Mouse (Mus musculus) NIH3T3 (cell line): ENCODE measurements around the gene Brd7.

Experiments used
- DNase-seq: peaks from one replicate; pipeline ENCODE4 v3.0.0-alpha.2; 2012; ENCODE audit warnings: low read depth

Gene Brd7

DNA sequence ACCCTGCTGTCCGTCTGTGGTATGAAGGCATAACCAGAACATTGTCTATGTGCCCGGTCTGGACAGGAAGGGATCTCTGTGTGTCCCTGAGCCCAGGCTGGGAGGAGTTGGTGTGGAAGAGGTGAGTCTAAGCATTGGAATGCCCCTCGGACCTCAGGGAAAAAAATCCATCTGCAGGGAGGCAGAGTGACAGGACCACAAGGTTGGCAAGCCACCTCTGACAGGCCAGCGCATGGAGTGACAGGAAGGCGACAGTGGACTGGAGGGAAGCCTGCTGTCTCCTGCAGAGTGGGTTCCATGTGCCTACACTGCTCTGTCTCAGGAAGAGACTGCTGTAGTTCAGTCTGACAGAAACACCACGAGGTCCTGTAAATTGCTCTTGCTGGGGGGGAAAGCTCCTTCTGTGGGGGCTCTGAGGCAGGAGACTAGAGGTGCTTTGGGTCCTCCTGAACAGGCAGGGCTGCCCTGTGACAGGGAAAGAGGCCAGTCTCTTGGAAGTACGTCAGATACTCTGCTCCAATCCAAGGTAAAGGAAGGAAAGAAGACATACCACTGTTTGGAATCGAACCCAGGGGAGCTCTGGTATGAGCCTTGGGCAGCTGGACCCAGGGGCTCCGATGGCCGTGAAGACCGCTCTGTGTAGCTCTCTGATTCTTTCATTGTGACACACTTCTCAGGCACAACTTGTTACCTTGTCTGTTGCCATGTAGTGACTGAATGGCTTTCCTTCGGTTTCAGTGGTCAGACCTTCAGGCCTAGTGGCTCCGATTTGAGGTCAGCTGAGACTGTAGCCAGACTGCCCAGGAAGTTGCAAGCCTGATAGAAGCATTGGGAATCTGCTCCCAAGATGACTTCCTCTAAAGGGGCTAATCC lies 78.5 kb downstream of the Brd7 start:
- peak; percentile 36 for DNase-seq

DNA sequence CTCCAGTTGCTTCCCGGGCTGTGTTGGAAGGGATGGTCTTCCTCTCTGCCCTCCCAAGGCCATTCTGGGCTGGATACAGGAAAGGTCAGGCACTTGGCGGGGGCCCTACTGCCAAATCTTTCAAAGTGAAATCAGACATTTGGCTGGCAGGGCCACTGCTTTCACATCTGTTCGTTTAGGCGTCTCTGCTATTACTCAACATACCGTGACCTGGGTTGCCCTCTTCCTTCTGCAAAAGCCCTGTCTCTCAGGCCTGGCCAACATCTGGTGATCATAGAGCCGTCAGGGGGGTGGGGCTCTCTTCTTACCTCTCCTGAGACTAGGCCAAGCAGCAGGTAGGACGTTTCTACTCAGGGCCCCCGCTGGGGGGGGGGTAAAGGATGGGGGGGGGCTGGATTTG lies 79.3 kb downstream of the Brd7 start:
- DNase-seq: peak; percentile 94
